Mouse (Mus musculus): ENCODE data around the gene Bri3bp. TPM values are rescaled to one million over a fixed set of nuclear protein-coding genes. Genes with fewer than 3 reads are reported as not detected.

Gene Bri3bp
- total RNA-seq (2023), result 10 to 100 TPM; 17.0 to 20.3 TPM

GRCm38 (mm10) chr5:125441234-125442114, at the start of gene Bri3bp:
TSS of gene Bri3bp (plus strand) at chr5:125441568.

DNA sequence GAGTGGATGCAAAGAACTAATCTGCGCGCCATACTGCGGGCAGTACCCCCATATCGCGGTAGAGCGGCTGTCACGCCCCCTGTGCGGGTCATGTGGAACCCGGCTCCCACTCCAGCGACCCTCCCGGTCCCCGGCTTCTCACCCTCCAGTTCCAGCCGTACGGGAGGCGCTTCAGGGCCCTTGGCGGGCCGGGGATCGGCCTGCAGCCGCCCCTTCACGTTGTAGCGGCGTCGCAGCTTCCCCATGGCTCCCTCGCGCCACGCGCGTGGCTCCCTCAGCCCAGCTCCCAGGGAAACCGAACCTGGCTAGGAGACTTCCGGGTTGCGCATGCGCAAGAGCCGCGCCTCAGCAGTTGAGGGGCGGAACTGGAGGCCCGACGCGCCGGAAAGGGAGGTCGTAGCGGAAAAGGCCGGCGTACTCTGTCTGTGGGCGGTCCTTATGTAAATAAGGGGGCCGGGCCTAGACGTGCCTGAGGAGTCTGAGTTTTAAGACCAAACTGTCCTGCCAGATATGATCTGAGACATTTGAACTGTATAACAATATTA, 7.5 kb upstream of the Bri3bp start, which contains the start of gene Dhx37:
Gene Dhx37, minus strand, starts transcription at position 329 of the 545 bp plus-strand sequence.

GRCm38 (mm10) chr5:125475601-125476285, 34.4 kb downstream of the Bri3bp start, which contains the start of gene Aacs:
TSS of gene Aacs (plus strand) at chr5:125475814.

Other genes starting within 250 kb of the Bri3bp start
- 10 to 100 TPM; 17.7 to 18.3 TPM for gene Scarb1, start 100.5 kb upstream of the Bri3bp start, total RNA-seq (2023)
- gene Gm10382, start 52.2 kb upstream of the Bri3bp start, total RNA-seq (2023), result under 1 TPM in 1 of 2 experiments, not detected in 1; 0.76 TPM
- gene Ubc, start 51.4 kb upstream of the Bri3bp start, total RNA-seq (2023), result 1,000 to 10,000 TPM; 1,296 to 1,426 TPM
- gene Dhx37, start 7.4 kb upstream of the Bri3bp start, total RNA-seq (2023), result 10 to 100 TPM; 23.7 to 26.9 TPM
- 10 to 100 TPM; 28.7 to 37.1 TPM for gene Aacs, start 34.2 kb downstream of the Bri3bp start, total RNA-seq (2023)
- not detected for gene Tmem132b, start 90.2 kb downstream of the Bri3bp start, total RNA-seq (2023)

Data from T-cell, adult 66 days (primary cell).